Mouse (Mus musculus): ENCODE measurements around the gene Jak1.

DNA sequence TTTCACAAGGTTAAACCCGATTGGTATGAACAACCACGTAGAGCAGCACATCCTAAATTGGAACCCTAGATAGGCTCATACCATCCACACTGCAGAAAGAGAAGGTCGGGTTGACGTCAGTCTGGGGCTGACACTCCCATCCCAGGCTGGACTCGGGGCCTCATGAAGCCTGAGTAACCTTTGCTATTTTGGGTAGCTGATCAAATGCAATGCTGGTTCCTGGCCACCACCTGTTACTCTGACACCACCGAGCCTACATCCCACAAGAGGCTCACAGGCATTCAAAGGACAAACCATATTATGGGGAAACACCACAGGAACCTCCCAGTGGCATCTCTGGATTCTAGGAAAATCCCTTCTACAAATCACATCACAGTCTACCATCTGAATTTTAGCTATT, 28.3 kb downstream of the Jak1 start:
- TF ChIP-seq EP300 (IDR thresholded peaks at IDR 0.05; ENCODE audit: insufficient read depth, low read depth, low read length) (no peak), CTCF (IDR thresholded peaks at IDR 0.05; ENCODE audit: low read depth, low read length) (no peak)
